Mouse (Mus musculus): ENCODE measurements at regions not wholly inside any gene's neighbourhood (a gene's known extent, or its start where the extent isn't known, plus 50 kb on each side); places are given as distances from the start of the nearest gene placed in this dataset.

- DNase-seq (ENCODE audit: low read depth) = no peak
Measured at GRCm38 (mm10) chr3:41140391-41140790, 57.5 kb upstream of the Pgrmc2 start.

- no peak for DNase-seq (ENCODE audit: low read depth)
Measured at GRCm38 (mm10) chr3:41137931-41138330, 55.1 kb upstream of the Pgrmc2 start.

DNA sequence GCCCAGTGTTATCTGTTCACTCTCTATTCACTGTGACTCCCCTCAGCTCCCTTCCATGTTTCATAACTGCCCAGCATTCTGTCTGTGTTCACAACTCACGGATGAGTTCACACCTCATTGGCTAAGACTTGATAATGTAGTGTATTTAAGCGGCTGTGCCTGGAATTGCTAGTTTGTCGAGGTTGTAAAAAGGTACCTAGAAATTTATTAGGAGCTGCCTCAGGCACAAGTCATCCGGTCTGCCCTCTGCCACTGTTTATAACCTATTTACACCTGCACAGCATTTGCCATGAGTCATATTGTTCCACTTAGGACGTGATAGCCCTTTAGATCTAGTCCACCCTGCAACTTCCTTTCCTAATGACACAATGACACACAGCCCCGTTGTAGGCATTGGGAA is 50.0 kb upstream of the Pgrmc2 start:
- DNase-seq (ENCODE audit: low read depth) = no peak

Measured in fibroblast of lung, adult 2 months (primary cell).